Mouse (Mus musculus): Measurements from ENCODE around the gene Setd2.

Setd2 gene

DNA sequence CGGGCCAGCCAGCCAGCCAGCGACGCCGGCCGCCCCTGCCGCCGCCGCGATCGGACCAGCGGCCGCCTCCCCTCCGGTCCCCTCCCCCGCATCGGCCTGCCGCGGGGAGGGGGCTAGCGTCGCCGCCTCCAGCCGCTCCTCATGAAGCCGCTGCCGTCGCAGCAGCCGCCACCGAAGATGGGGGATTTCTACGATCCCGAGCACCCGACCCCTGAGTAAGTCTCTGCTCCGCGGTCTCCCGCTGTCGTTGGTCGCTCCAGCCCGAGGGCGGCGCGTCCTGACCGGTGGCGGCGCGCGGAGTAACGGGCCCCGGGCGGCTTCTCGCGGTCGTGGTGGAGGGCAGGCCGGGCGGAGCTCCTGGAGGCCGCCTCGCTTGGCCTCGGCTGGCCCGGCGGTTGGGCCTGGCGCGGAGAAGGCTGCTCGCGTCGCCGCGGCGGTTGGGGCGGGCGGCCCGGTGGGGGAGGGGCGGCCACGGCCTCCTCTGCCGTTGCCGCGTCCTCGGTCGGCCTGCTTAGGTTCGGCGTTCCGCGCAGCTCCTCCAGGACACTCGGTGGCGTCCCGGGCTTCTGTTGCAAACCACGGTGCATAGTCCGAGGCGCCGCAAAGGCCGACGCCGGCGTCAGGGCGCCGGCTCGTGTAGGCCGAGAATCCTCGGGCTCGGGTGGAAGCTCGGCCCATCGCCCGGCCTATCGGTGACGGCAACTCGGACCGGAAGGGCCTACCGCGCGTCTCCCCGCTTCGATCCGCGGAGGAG is at the start of gene Setd2:
Gene Setd2 (plus strand): TSS at position 60 of the 754 bp plus-strand sequence.
- peak; percentile 85 for DNase-seq (ENCODE audit: extremely low spot score, low spot score)

DNA sequence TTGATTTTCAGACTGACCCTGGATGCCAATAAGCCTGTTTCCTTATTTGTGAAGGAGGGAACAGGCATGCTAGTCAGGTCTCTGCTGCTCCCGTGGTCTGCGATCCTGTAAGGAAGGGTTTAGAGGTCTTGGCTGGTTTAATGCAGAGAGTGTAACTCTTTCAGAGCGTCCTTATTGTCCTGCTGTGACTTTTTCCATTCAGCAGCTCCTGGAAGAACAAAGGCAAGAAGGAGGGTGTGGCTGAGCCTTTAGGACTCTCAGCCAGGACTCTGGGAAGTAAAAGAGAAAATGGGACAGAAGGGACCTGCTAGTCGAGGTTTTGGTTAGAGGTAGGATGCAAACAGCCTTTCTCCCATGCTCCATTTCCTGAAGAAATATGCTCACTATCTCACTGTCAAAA is 43.6 kb upstream of the Setd2 start:
- DNase-seq (ENCODE audit: extremely low spot score, low spot score): no peak

DNA sequence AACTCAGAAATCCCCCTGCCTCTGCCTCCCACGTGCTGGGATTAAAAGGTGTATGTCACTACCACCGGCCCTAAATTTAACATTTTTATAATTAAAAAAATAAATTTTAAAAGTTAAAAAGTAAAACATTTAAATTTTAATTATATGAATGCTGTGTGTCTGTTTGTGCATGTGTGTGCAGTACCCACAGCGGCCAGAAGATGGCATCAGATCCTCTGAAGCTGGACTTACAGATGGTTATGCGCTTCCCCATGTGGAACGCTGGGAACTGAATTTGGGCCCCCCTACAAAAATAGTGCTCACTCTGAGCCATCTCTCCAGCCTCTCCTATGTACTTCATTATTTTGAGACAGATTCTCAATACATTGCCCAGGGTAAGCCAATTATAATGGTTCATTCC is 41.5 kb upstream of the Setd2 start:
- no peak for DNase-seq (ENCODE audit: extremely low spot score, low spot score)

DNA sequence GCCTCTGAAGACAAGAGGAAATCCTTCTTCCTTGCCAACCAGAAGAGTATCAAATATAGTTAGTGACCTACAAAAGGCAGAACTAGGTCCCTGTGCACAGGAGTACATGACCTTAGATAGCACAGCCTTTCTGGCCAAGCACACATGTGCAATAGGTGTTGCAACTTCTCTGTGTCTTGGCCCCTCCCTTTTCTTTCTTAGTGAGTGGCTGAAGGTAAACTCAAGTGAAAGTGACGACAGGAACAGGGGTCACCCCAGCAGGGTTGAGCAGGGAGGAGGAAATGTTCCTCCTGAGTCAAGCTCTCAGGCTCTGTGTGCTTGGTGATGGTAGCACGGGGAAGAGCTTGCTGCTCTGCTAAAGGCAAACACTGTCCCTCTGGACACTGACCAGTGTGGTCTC is 6.7 kb upstream of the Setd2 start:
- DNase-seq (ENCODE audit: extremely low spot score, low spot score): no peak

DNA sequence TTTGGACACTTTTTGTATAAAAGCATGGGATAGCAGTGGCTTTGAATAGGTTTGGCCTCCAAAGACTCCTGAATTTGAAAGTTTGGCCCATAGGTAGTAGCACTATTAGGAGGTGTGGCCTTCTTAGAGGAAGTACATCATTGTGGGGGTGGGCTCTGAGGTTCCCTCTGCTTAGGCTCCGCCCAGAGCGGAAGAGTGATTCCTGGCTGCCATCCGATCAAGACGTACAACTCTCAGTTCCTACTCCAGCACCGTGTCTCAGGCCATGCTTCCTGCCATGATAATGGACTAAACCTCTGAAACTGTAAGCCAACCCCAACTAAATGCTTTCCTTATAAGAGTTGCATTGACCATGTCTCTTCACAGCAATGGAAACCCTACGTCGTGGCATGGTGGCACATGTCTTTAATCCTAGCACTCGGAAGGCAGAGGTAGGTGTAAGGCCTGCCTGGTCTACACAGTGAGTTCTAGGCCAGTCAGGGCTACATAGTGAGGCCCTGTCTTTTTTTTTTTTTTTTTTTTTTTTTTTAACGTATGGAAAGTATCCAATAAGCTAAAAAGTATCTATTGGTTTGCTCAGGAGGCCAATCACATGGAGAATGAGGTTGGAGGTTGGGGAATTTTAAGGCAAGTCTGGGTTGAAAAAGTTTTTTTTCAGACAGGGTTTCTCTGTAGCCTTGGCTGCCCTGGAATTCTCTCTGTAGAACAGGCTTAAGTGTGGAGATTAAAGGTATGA is 3.2 kb upstream of the Setd2 start:
- no peak for DNase-seq (ENCODE audit: extremely low spot score, low spot score)

DNA sequence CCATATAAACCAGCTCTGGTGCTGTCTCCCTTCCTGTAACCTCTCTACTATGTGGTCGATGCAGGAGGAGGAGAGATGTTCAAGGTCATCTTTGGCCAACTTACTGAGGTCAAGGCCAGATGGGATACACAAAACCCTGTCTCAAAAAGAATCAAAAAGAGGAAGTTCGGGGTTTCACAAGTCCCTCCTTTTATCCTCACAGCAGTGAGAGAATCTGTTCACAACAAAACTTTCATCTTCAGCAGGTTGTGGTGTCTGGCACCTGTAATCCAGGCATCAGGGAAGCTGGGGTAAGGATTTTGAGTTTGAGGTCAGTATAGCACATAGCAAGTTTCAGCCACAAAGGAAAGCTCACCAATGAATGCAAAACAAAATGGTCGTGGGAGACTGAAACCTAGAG is 1.7 kb upstream of the Setd2 start:
- DNase-seq (ENCODE audit: extremely low spot score, low spot score): no peak

DNA sequence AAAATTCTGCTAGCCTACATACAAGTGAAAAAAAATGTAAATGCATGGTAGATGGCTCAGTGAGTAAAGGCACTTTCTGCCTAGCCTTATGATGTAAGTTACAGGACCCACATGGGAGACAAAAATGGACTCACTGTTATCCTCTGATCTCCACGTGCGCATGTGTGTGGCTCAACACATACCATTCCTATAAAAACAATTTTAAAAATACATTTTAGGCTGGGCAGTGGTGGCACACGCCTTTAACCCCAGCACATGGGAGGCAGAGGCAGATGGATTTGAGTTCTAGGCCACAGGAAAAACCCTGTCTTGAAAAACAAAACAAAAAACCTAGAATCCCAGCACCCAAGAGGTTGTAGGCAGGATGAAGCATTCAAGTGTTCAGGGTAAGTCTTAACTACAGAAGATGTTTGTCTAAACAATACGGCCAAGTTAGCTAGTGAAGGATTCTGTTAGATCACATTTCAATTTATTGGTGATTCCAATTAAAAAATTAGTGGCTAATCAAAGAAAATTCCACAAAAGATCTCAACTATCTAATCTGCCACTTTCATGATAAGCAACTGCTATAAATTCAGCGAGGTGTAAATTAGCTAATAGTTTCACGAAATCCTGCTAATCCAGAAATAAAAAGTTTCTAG is 1.1 kb upstream of the Setd2 start:
- DNase-seq (ENCODE audit: extremely low spot score, low spot score): peak; percentile 16

DNA sequence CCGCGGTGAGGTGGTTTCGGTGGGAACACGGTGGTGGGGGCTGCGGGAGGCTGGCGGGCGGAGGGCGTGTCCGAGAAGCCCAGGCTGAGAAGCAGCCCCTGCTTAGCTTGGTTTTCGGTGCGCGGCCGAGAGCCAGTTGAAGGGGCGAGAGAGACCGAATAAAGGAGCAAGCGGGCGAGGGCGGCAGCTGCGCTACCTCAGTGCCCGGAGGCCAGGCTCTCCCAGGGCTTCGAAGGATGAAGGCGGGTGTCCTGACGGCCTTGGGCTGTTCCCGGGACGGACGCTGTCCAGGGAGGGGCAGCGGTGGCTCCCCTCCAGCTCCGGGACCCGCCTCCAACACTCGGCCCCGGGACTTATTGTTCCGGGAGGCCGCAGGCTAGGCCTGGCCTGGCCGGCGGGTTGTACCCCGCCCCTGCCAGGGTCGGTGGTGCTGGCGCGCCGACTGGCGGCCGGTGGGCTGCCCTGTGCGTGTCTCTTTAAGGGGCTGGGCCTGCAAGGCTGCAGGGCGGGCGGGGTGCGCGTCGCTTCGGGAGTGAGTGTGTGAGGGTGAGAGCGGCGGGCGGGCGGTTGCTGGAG is 395 bp upstream of the Setd2 start:
- peak; percentile 95 for DNase-seq (ENCODE audit: extremely low spot score, low spot score)

DNA sequence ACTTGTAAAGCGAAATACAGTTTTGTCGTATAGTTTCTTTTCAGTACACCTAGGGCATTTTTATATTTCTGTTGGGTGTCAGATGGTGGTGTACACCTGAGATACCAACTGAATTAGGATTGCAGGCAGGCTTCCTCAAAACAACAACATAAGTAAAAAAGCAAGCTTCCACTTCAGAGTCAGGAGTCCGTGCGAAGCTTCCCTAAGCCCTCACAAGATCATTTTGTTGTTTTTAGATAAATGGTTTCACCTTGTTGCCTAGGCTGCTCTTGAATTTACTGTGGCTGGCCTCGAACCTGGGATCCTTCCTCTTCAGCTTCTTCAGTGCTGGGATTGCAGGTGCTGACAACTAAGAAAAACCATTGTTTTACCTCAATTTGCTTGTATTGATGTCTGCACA is 1.2 kb downstream of the Setd2 start:
- DNase-seq (ENCODE audit: extremely low spot score, low spot score): no peak

DNA sequence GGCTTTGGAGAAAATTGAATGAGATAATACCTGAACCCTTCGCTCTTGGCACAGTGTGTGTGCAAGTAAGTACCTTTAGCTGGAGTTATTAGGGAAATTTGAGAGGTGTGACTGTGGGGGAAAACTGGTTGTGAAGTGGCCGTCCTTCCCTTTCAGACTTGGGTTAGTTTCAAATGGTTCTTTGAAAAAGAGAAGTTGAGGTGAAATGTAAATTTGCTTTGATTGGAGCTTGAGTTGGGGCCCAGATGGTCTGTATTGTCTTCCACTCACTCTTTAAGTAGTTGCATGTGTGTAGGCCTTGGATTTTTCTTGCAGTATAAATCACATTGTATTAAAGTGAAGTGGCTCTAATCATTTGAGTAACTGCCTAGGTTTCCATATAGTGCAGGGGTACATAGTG is 2.7 kb downstream of the Setd2 start:
- DNase-seq (ENCODE audit: extremely low spot score, low spot score): no peak

DNA sequence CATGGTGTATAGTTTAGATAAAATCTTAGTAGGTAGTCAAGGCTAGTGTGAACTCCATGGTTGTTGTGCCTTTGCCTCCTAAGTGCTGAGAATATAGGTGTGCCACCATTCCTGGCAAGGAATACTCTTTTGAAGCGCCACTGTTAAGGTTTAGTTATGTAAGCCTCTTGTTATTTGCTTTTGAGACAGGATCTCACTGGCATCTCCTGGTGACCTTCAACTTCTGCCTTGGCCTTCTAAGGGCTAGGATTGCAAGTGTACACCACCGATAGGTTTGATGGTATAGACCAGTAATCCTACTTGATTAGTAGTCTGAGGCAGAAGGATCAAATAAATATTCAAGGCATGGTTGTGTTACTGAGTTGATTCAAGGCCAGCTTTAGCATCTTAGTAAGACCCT is 4.2 kb downstream of the Setd2 start:
- no peak for DNase-seq (ENCODE audit: extremely low spot score, low spot score)

DNA sequence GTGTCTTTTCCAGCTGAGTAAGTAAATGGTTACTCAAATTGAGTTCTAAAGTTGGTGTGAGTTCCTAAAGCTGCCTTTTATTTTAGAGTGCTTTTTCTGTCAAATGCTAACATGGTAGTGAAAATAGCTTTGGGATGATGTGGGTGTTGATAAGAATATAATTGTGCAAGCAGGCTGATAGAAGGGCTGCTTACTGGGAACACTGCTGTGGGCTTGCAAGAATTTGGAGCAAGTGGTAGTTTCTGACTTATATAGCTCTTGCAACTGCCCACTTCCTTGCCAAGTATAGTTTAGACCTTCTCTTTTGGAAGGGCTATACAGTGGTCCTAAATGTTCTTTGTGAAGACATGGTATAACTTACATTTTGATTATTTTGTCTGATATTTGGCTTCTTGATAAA is 6.1 kb downstream of the Setd2 start:
- DNase-seq (ENCODE audit: extremely low spot score, low spot score): no peak

DNA sequence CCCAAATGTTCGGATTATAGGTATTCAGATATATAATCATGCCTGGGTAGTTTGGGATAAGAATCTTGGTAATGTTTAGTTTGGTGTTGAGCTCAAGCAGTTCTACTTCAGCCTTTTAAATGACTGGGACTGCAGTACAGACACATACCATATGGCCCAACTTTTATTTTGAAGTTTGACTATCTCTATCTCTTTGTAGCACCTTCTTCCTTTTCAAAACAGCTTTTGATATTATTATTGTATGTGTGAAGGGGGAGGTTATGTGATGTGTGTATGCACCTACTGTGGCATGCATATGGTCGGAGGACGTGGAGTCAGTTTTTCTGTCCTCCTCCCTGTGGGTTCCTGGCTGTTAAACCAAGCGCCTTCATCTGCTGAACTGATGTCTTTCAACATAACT is 9.6 kb downstream of the Setd2 start:
- no peak for DNase-seq (ENCODE audit: extremely low spot score, low spot score)

DNA sequence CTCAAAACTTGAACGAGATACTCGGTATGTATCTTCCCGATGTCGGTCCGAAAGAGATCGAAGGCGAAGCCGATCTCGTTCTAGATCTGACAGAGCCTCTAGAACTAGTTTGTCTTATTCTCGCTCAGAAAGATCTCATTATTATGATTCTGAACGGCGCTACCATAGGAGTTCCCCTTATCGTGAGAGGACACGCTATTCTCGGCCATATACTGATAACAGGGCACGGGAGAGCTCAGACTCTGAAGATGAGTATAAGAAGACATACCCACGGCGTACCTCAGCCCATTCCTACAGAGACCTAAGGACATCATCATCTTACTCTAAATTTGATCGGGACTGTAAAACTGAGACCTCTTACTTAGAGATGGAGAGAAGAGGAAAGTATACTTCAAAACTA is 15.9 kb downstream of the Setd2 start:
- DNase-seq (ENCODE audit: extremely low spot score, low spot score): no peak

DNA sequence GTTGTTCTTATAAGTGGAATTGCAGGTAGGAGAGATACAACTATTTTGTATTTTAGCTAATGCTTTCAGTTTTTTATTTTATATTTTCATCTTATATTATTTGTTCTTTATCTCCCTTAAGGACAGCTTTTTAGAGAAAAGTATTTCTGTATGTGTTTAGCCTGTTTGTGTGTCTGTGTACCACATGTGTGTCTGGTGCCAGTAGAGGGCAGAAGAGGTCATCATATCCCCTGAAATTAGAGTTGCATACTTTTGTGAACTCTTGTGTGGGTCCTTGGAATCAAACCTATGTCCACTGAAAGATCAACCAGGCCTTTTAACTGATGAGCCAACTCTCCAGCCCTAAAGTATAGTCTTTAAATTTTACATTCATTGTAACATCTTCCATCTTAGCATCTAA is 35.9 kb downstream of the Setd2 start:
- DNase-seq (ENCODE audit: extremely low spot score, low spot score): no peak

DNA sequence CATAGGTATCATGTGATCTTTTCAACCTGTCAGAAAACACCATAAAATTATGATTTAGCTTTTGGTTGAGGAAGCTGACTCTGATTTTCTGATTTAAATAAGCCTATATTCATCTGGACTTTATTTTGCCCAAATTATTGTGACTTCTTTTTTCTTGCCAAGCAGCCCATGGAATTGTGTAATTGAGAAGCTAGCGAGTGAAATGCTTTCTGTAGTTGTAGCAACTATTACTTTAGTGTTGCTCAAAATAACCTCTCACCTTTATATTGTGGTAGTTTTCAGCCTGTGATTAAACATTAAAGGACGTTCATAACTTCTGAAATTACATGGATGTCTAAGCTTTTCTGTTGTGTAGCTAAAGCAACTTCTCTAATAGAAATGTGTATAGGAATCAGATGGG is 49.8 kb downstream of the Setd2 start:
- no peak for DNase-seq (ENCODE audit: extremely low spot score, low spot score)

DNA sequence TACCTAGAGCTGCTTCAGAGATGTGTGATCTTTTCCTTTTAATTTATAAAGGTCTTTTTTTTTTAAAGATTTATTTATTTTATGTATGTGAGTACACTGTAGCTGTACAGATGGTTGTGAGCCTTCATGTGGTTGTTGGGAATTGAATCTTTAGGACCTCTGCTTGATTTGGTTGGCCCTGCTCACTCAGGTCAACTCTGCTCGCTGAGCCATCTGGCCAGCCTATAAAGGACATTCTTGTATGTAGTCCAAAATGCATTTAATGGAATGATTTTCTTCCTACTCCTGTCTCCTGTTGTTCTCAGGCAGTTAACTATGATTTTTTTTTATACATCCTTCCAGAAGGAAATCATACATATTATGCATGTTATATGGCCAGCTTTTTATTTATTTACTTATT is 51.1 kb downstream of the Setd2 start:
- DNase-seq (ENCODE audit: extremely low spot score, low spot score): no peak

DNA sequence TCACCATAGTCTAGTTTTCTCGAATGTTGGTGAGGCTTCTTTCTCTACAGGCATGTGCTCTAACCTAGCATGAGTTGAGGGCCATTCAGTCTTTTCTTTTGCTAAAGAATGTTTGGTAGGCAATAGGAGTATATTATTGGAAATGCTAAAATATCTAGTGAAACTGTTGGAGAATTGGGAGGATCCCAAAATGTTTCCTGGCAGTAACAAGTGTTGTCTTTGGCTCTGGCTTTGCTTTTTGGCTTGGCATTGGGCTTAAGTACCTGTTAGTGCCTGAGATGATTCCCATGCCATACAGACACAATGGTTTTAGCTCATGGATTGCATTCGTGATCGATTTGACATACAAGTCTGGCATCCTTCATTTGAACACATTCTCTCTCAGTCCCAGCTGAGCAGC is 79.1 kb downstream of the Setd2 start:
- no peak for DNase-seq (ENCODE audit: extremely low spot score, low spot score)

DNA sequence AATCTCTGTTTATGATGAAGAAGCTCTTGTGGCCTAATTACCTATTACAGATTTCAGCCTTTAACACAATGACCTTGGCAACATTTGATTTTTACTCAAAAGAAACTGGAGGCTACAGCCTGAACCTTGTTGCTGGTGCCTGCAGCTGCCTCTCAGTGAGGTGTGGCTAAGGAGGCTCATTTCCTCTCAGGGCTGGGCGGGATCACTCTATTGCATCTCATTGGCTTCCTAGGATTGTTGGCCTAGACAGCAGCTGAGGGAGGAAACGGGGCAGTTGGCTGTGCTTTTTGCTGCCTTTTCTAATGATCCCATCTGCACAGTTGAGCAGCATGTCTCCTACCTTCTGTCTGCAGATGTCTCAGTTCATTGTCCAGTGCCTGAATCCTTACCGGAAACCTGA is 84.7 kb downstream of the Setd2 start:
- DNase-seq (ENCODE audit: extremely low spot score, low spot score): no peak

DNA sequence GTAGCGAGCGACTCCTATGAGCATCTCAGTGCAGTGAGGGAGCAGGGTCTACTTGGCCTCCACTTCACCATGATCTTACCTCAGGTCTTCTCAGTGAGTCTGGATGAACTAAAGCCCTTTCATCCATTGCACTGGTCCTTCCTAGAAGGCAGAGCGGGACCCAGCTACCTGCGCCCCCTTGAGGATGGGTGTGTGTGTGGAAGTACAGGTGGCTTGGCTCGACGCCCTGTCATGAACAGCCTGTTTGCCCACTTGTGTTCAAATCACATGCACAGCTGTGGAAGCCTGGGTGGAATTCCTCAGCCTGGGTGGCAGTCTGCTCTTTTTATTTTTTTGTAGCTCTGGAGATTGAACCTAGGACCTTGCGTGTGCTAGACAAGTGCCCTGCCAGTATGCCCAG is 87.8 kb downstream of the Setd2 start:
- no peak for DNase-seq (ENCODE audit: extremely low spot score, low spot score)

DNA sequence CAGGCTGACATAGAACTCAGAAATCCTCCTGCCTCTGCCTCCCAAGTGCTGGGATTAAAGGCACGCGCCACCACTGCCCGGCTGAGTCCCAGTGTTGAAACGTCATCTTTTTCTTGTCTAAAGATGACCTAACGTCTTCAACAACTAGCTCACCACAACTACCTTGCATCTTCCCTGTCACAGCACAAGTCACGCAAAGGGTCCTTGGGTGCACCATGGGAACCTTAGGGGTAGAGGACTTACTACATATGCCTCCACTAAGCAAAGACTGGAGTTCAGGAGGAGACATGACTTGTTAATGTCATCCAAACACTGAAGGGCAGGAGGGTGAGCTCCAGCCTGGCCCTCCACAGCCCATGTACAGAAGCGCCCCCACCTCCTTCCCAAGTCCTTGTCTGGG is 88.3 kb downstream of the Setd2 start:
- DNase-seq (ENCODE audit: extremely low spot score, low spot score): no peak

DNA sequence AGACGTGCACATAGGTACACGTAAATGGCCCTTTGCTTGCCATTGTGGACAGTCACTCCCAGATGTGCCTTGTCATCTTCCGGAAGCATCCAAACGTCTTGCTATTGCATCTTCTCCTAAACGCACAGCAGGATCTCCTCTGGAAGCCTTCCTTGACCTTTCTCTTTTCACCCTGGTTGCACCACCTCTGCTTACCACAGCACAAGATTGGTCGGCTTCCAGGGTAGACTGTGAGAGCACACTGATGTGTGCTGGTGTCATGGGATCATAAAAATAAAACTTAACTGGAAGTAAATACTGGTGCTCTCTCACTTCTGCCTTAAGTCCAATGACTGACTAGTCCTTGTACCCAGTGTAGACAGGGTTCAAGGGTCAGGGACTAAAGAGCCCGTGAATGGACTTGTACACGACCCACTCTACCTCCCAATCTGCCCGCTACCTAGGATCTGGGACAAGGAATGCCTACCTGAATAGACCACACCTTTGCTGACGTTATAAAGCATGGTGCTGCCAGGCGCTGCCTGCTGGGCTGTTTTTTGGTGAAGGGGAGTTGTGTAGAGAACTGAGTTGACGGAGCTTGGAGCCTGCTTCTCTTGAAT is 90.3 kb downstream of the Setd2 start:
- DNase-seq (ENCODE audit: extremely low spot score, low spot score): no peak
